Mouse (Mus musculus) stomach, postnatal 0 days (tissue): Measurements from ENCODE around the gene Mamdc4.

Source experiments
- CTCF ChIP-seq: IDR thresholded peaks from 2 replicates; pipeline ENCODE4 v1.5.1; 2016; ENCODE audit warnings: antibody characterized with exemption, low read depth, mild to moderate bottlenecking, moderate library complexity
- EP300 ChIP-seq: optimal IDR thresholded peaks from 2 replicates; pipeline ENCODE3; 2016; ENCODE audit warnings: antibody characterized with exemption

GRCm38 (mm10) chr2:25577951-25578795, 3.5 kb upstream of the Mamdc4 start:
- TF ChIP-seq CTCF, result peak; percentile 50
- TF ChIP-seq EP300, result no peak
